In genomic region chr1:46066015-46066414, GRCm38 (mm10) we compare ENCODE assay signal across 8 mouse cellular contexts. TPM values are rescaled to one million over a fixed set of nuclear protein-coding genes. Genes with fewer than 3 reads are reported as not detected.
DNase-seq lines count a peak whose midpoint lies in the region; ATAC-seq lines count a peak whose summit lies in the region.

Gene Dnah7b (plus strand): TSS chr1:46066315.

- 29% methylated on average over 1 of the region's 1 CpGs for WGBS in limb, embryonic 15.5 days
- 29% methylated on average over 1 of the region's 1 CpGs for WGBS in stomach, embryonic 14.5 days

- no peaks in the 10 kb centered on the region for H3K27me3 ChIP-seq in megakaryocyte, embryonic 14.5 days (replicated peaks)
- H3K27me3 ChIP-seq in limb, embryonic 15.5 days, result no peaks in the 10 kb centered on the region
- no peaks in the 10 kb centered on the region for H3K27me3 ChIP-seq in stomach, embryonic 14.5 days (ENCODE audit: control insufficient read depth, insufficient read depth, low read length)

- peak; percentile 3 for DNase-seq in embryo, embryonic 10.5 days (ENCODE audit: low spot score)
- DNase-seq in embryo, embryonic 11 days, result no peak
- DNase-seq in thymus, postnatal 36 days, result no peak
- DNase-seq in right cerebral cortex, postnatal 4 days, result no peak

- peak within 1 kb of the TSS; percentile 91 for H3K4me3 ChIP-seq in megakaryocyte, embryonic 14.5 days (replicated peaks)
- H3K4me3 ChIP-seq in limb, embryonic 15.5 days, result peak within 1 kb of the TSS; percentile 62
- peak within 1 kb of the TSS; percentile 55 for H3K4me3 ChIP-seq in stomach, embryonic 14.5 days (ENCODE audit: low read depth, low read length)

- H3K36me3 ChIP-seq in megakaryocyte, embryonic 14.5 days (replicated peaks; ENCODE audit: low read length), result no peaks in the 10 kb centered on the region
- no peaks in the 10 kb centered on the region for H3K36me3 ChIP-seq in limb, embryonic 15.5 days
- H3K36me3 ChIP-seq in stomach, embryonic 14.5 days (ENCODE audit: control insufficient read depth, insufficient read depth, low read length), result no peaks in the 10 kb centered on the region

- H3K27ac ChIP-seq in limb, embryonic 15.5 days, result peak within 1 kb of the TSS; percentile 88
- peak within 1 kb of the TSS; percentile 90 for H3K27ac ChIP-seq in stomach, embryonic 14.5 days (ENCODE audit: low read length)

- H3K4me2 ChIP-seq in limb, embryonic 15.5 days, result peak within 1 kb of the TSS; percentile 69
- peak within 1 kb of the TSS; percentile 44 for H3K4me2 ChIP-seq in stomach, embryonic 14.5 days (replicated peaks; ENCODE audit: low read depth, low read length)

- H3K9me3 ChIP-seq in megakaryocyte, embryonic 14.5 days, result no peaks in the 10 kb centered on the region
- no peaks in the 10 kb centered on the region for H3K9me3 ChIP-seq in limb, embryonic 15.5 days
- no peaks in the 10 kb centered on the region for H3K9me3 ChIP-seq in stomach, embryonic 14.5 days (ENCODE audit: control insufficient read depth, low read depth, low read length)

- H3K9ac ChIP-seq in limb, embryonic 15.5 days, result peak within 1 kb of the TSS; percentile 80
- peak within 1 kb of the TSS; percentile 55 for H3K9ac ChIP-seq in stomach, embryonic 14.5 days (replicated peaks; ENCODE audit: low read depth, low read length)

- H3K4me1 ChIP-seq in megakaryocyte, embryonic 14.5 days, result peaks cover 9% of the 10 kb centered on the region
- H3K4me1 ChIP-seq in limb, embryonic 15.5 days, result peaks cover 4% of the 10 kb centered on the region; the same call in 1 of the 2 replicates
- no peaks in the 10 kb centered on the region for H3K4me1 ChIP-seq in stomach, embryonic 14.5 days (ENCODE audit: control insufficient read depth, insufficient read depth, low read length)

- no peak for ATAC-seq in megakaryocyte, adult 5-6 weeks (ENCODE audit: poor library complexity, severe bottlenecking)
- ATAC-seq in limb, embryonic 15.5 days (ENCODE audit: insufficient number of reproducible peaks, low FRiP score, low TSS enrichment, low read depth), result no peak
- no peak for ATAC-seq in stomach, embryonic 14.5 days (ENCODE audit: insufficient number of reproducible peaks, insufficient read depth, low FRiP score, low read depth)

RNA-seq across cellular contexts. Expression of gene Dnah7b, which starts in this region (rescaled TPM):
- polyA plus RNA-seq in megakaryocyte, embryonic 14.5 days (2012; ENCODE audit: insufficient read depth, low replicate concordance), result not detected in 2 replicates
- total RNA-seq in megakaryocyte, adult 5-6 weeks (2015), result not detected in 2 replicates
- total RNA-seq in megakaryocyte, adult 5-6 weeks (2017), result not detected in 2 replicates
- 1.2 and 1.3 TPM in 2 replicates for polyA plus RNA-seq in limb, embryonic 15.5 days (2015; fragmentation: Nextera tagmentation; extraction: Ambion mirVana)
- 2.2 and 2.6 TPM in 2 replicates for polyA plus RNA-seq in stomach, embryonic 14.5 days (2014; fragmentation: Nextera tagmentation; extraction: Ambion mirVana)
